Mouse (Mus musculus): ENCODE data around the gene Sept9. TPM values are rescaled to one million over a fixed set of nuclear protein-coding genes. Genes with fewer than 3 reads are reported as not detected.

Gene Sept9
- polyA plus RNA-seq, 1 experiment from 2014 or later: 96.5 TPM

DNA sequence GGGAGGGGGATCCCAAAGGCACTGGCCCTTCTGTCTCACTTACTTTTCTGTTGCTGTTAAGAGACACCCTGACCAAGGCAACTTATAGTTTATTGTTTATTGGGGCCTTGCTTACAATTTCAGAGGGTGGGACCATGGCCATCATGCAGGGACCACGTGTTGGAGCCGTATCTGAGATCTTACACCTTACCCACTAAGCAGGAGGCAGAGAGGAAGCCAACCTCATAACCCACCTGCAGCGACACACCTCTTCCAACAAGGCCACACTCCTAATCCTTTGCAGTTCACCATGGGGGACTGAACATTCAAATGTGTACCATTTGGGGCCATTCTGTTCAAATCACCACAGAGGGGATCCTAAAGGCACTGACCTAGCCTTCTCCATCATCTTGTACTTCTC, 46.4 kb downstream of the Sept9 start:
- no peak overlapping the region for H3K4me3 ChIP-seq (replicated peaks; ENCODE audit: low read length)
- WGBS: 76% methylated on average over 3 of the region's 3 CpGs
- no peak overlapping the region for H3K9ac ChIP-seq
- H3K9me3 ChIP-seq (ENCODE audit: control insufficient read depth, low read length): no peaks in the 10 kb centered on the region
- ATAC-seq (ENCODE audit: low FRiP score) (no peak), DNase-seq (ENCODE audit: low spot score) (no peak)
- peaks cover 17% of the 10 kb centered on the region for H3K4me1 ChIP-seq (replicated peaks; ENCODE audit: control insufficient read depth, insufficient read depth, low read length)
- H3K36me3 ChIP-seq (replicated peaks; ENCODE audit: control insufficient read depth, insufficient read depth): no peaks in the 10 kb centered on the region
- no peak overlapping the region for H3K27ac ChIP-seq
- no peaks in the 10 kb centered on the region for H3K27me3 ChIP-seq (ENCODE audit: control insufficient read depth, insufficient read depth, low read length)
- no peak overlapping the region for H3K4me2 ChIP-seq (replicated peaks)

DNA sequence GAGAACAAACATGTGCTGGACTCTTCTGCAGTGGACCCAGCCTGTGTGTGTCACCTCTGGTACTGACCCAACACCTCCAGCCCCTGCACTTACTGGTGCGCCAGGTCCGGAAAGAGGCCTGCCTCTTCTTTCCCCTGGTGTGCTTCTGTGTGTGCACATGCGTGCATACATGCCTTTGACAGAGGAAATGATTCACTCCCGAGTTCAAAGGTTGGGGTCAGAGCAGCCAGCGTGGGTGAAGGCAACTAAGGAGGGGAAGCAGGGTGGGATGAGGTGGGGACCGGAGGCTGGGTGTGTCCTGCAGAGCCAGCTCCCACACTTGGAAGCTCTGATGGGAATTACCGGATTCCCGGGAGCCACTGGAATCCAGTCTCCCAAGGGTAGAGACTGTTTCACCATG, 46.8 kb downstream of the Sept9 start:
- Histone ChIP-seq H3K9ac (no peak overlapping the region), H3K27ac (no peak overlapping the region), H3K4me2 (replicated peaks) (no peak overlapping the region), H3K4me3 (replicated peaks; ENCODE audit: low read length) (no peak overlapping the region), H3K4me1 (replicated peaks; ENCODE audit: control insufficient read depth, insufficient read depth, low read length) (peaks cover 17% of the 10 kb centered on the region), H3K9me3 (ENCODE audit: control insufficient read depth, low read length) (no peaks in the 10 kb centered on the region), H3K27me3 (ENCODE audit: control insufficient read depth, insufficient read depth, low read length) (no peaks in the 10 kb centered on the region), H3K36me3 (replicated peaks; ENCODE audit: control insufficient read depth, insufficient read depth) (no peaks in the 10 kb centered on the region)
- DNase-seq (ENCODE audit: low spot score) (no peak), ATAC-seq (ENCODE audit: low FRiP score) (no peak)
- WGBS: 80% methylated on average over 8 of the region's 8 CpGs

DNA sequence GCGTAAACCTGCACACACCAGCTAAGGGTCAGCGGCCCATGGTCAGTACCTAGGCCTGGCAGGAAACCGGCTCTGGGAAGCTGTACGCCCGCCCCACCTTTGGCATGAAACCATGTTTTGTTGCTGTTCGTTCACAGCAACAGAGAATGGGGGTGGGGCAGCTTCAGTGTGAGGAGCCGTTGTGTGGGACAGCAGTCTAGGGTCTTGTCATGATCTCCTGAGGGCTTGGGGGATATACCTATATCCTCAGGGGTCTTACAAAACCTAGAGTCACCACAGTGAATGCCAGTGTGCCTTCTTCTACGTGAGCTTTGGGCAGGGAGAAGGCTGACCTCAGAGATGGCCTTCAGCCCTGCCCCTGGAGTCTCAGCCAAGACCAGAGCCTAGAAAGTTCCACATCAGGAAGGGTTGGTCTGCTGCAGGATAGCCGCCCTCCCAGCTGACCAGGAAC, 47.5 kb downstream of the Sept9 start:
- H3K27me3 ChIP-seq (ENCODE audit: control insufficient read depth, insufficient read depth, low read length): no peaks in the 10 kb centered on the region
- WGBS: 82% methylated on average over 9 of the region's 9 CpGs
- no peaks in the 10 kb centered on the region for H3K36me3 ChIP-seq (replicated peaks; ENCODE audit: control insufficient read depth, insufficient read depth)
- H3K9ac ChIP-seq: no peak overlapping the region
- no peak overlapping the region for H3K4me3 ChIP-seq (replicated peaks; ENCODE audit: low read length)
- peaks cover 17% of the 10 kb centered on the region for H3K4me1 ChIP-seq (replicated peaks; ENCODE audit: control insufficient read depth, insufficient read depth, low read length)
- DNase-seq (ENCODE audit: low spot score): no peak
- H3K27ac ChIP-seq: no peak overlapping the region
- ATAC-seq (ENCODE audit: low FRiP score): no peak
- no peak overlapping the region for H3K4me2 ChIP-seq (replicated peaks)
- no peaks in the 10 kb centered on the region for H3K9me3 ChIP-seq (ENCODE audit: control insufficient read depth, low read length)

DNA sequence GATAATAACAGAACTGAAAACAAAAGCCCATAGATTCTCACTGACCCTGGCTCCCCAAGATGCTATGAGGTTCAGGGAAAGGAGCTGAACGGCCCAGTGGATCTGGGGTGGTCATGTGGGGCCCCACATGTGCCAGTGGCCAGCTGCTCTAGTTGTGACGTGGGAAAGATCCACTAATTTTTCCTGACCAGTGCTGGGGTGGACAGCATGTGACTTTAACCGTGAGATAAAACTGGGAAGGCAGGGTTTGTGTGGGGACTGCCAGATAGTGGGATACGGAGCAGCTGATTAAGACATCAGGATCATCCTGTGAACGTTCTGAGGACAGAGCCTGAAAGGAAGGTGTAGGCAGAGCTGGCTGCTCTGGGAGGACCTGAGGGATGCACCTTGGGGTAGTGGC, 48.1 kb downstream of the Sept9 start:
- WGBS: 62% methylated on average over 5 of the region's 5 CpGs
- no peak overlapping the region for H3K27ac ChIP-seq
- H3K9ac ChIP-seq: no peak overlapping the region
- H3K4me1 ChIP-seq (replicated peaks; ENCODE audit: control insufficient read depth, insufficient read depth, low read length): peaks cover 17% of the 10 kb centered on the region
- DNase-seq (ENCODE audit: low spot score): no peak
- H3K36me3 ChIP-seq (replicated peaks; ENCODE audit: control insufficient read depth, insufficient read depth): no peaks in the 10 kb centered on the region
- no peak overlapping the region for H3K4me3 ChIP-seq (replicated peaks; ENCODE audit: low read length)
- no peaks in the 10 kb centered on the region for H3K9me3 ChIP-seq (ENCODE audit: control insufficient read depth, low read length)
- H3K4me2 ChIP-seq (replicated peaks): no peak overlapping the region
- no peaks in the 10 kb centered on the region for H3K27me3 ChIP-seq (ENCODE audit: control insufficient read depth, insufficient read depth, low read length)
- ATAC-seq (ENCODE audit: low FRiP score): no peak

DNA sequence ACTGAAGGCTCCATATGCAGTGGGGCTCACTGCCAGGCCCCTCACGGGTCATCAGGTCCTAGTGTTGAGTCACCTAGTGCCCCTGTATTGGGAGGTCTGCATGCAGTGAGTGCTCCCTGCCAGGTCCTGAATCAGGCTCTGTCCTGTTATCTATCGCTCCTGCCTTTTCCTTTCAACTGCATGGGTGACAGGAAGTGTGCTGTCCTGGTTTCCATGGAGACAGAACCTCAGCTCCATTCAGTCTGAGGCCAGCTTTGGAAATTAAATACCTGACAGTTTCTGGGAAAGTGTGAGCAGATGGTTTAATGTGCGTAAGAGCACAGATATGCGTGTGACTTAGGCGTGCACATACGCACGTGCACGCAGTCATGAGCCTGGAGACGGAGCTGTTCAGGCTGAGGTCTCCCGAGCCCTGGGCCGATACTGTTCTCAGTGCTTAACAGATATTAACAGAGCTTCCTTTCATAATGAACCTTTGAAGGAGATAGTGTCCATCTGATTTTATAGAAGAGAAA, 49.3 kb downstream of the Sept9 start:
- ATAC-seq (ENCODE audit: low FRiP score): peak; percentile 51; the same call in 1 of the 2 replicates
- Histone ChIP-seq H3K4me1 (replicated peaks; ENCODE audit: control insufficient read depth, insufficient read depth, low read length) (peaks cover 17% of the 10 kb centered on the region), H3K4me2 (replicated peaks) (no peak overlapping the region), H3K4me3 (replicated peaks; ENCODE audit: low read length) (no peak overlapping the region), H3K36me3 (replicated peaks; ENCODE audit: control insufficient read depth, insufficient read depth) (no peaks in the 10 kb centered on the region), H3K27ac (peak overlapping the region; percentile 60), H3K9me3 (ENCODE audit: control insufficient read depth, low read length) (no peaks in the 10 kb centered on the region), H3K27me3 (ENCODE audit: control insufficient read depth, insufficient read depth, low read length) (no peaks in the 10 kb centered on the region), H3K9ac (peak overlapping the region; percentile 21; the same call in 1 of the 2 replicates)
- WGBS: 23% methylated on average over 11 of the region's 11 CpGs
- no peak for DNase-seq (ENCODE audit: low spot score)

DNA sequence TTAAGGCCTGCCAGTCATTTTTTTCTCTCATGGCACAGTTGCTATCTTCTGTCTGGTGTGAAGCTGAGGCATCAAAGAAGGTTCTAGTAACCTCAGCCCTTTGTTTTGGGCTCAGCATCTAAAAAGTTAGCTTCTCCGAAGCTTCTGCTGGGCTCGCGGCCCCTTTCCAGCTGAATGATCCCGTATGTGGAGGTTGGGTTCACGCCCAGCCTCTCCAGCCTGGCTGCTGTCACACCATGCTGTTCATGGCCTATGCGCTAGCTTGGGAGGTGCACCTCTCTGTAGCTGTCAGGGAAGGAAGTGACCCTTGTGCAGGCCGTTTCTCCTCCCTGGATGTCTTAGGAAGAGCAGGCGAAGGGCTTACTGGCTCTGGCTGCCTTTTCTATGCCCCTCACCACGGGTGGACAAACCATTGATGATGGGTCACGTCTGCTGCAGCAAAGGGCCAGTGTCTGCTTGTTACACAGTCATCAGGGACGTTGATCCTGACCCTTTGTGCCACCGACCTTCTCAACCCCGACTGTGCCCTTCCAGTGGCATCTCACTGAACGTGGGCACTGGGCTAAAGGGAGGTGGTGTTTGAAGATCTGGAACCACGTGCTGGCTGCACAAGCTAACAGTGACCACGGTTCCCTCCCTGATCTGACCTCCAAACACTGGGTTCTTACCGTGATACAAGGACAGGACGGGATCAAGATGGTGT, 50.0 kb downstream of the Sept9 start:
- no peaks in the 10 kb centered on the region for H3K9me3 ChIP-seq (ENCODE audit: control insufficient read depth, low read length)
- peak overlapping the region; percentile 60 for H3K27ac ChIP-seq
- no peak overlapping the region for H3K4me2 ChIP-seq (replicated peaks)
- WGBS: 64% methylated on average over 18 of the region's 18 CpGs
- H3K4me1 ChIP-seq (replicated peaks; ENCODE audit: control insufficient read depth, insufficient read depth, low read length): peaks cover 17% of the 10 kb centered on the region
- no peaks in the 10 kb centered on the region for H3K27me3 ChIP-seq (ENCODE audit: control insufficient read depth, insufficient read depth, low read length)
- peak overlapping the region; percentile 21; the same call in 1 of the 2 replicates for H3K9ac ChIP-seq
- DNase-seq (ENCODE audit: low spot score) (no peak), ATAC-seq (ENCODE audit: low FRiP score) (no peak)
- H3K4me3 ChIP-seq (replicated peaks; ENCODE audit: low read length): no peak overlapping the region
- H3K36me3 ChIP-seq (replicated peaks; ENCODE audit: control insufficient read depth, insufficient read depth): no peaks in the 10 kb centered on the region

DNA sequence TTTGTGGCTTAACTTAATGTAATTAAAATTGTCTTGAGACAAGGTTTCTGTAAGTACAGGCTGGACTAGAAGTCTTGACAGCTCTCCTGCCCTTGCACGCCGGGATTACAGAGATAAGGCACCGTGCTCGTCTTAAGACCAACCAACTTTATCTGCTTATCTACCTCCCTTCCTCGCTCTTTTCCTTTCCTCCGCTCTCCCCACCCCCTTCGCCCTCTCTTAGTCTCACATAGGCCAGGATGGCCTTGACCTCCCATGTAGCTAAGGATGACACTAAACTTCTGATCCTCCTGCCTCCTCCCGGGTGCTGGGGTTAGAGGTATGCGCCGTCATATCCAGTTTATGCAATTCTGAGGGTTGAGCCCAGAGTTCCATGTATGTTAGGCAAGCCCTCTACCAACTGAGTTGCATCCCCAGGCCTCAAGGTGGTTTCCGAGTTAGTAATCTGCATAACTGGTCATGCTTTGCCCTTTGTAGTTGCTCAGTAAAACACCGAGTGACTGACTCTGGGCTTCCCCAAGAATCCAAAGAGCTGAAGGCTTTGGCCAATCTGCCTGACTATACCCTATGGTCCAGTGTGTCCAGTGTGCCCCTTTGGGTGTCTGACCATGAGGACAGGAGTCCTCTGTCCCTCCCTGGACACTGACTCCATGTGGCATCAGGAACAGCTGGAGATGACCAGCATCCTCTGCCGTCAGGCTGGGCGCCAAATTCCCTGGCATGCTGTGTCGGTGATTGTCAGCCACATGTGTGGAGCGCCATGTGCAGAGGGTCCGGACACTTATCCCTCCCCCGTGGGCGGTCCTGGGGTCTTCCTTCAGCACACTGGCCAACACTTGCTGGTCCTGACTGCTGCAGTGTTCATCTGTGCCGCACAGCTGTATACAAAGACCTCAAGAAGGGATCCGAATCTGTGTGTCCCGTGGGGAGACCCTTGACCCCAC, 50.8 kb downstream of the Sept9 start:
- H3K4me3 ChIP-seq (replicated peaks; ENCODE audit: low read length): no peak overlapping the region
- ATAC-seq (ENCODE audit: low FRiP score): no peak
- no peaks in the 10 kb centered on the region for H3K36me3 ChIP-seq (replicated peaks; ENCODE audit: control insufficient read depth, insufficient read depth)
- no peak overlapping the region for H3K27ac ChIP-seq
- H3K4me1 ChIP-seq (replicated peaks; ENCODE audit: control insufficient read depth, insufficient read depth, low read length): peaks cover 17% of the 10 kb centered on the region
- H3K27me3 ChIP-seq (ENCODE audit: control insufficient read depth, insufficient read depth, low read length): no peaks in the 10 kb centered on the region
- H3K9me3 ChIP-seq (ENCODE audit: control insufficient read depth, low read length): no peaks in the 10 kb centered on the region
- no peak for DNase-seq (ENCODE audit: low spot score)
- no peak overlapping the region for H3K4me2 ChIP-seq (replicated peaks)
- no peak overlapping the region for H3K9ac ChIP-seq
- WGBS: 89% methylated on average over 22 of the region's 22 CpGs

DNA sequence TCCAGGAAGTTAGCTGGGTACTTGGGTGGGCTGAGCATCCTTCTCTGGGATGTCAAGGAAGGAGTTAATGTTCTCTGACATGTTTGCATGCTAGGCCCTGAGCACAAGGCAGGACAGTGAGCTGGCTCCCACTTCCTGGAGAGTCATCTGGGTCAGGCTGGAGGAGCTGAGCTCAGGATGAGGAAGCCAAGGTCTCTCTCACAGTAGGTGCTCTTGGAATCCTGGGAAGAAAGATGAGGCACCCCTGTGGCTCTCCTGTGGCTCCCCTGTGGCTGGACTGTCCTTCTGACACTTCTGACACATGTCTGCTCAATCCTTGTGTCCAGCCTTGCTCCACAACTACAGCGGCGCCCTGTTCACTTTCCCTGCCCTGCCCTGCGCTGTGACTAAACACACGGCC, 52.3 kb downstream of the Sept9 start:
- 80% methylated on average over 4 of the region's 4 CpGs for WGBS
- Histone ChIP-seq H3K4me3 (replicated peaks; ENCODE audit: low read length) (no peak overlapping the region), H3K36me3 (replicated peaks; ENCODE audit: control insufficient read depth, insufficient read depth) (no peaks in the 10 kb centered on the region), H3K27ac (no peak overlapping the region), H3K27me3 (ENCODE audit: control insufficient read depth, insufficient read depth, low read length) (no peaks in the 10 kb centered on the region), H3K4me1 (replicated peaks; ENCODE audit: control insufficient read depth, insufficient read depth, low read length) (peaks cover 17% of the 10 kb centered on the region), H3K9ac (no peak overlapping the region), H3K4me2 (replicated peaks) (no peak overlapping the region), H3K9me3 (ENCODE audit: control insufficient read depth, low read length) (no peaks in the 10 kb centered on the region)
- ATAC-seq (ENCODE audit: low FRiP score) (no peak), DNase-seq (ENCODE audit: low spot score) (no peak)

DNA sequence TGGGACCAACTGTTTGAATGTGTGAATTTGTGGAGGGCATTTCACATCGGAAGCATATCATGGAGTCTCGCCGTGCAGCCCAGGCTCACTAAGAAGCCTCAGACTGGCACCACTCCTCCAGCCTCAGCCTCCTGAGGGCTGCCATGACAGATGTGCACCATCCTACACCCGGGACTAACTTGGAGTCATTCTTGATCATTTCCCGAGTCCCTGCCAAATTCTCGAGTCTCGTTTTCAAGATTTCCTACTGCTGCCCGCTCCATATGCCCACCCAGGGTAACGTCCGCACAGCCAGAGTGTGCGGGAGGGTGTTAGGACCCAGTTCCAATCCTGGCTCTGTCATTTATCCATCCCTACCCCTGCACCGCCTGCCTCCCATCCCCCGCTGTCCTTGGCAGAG, 53.4 kb downstream of the Sept9 start:
- ATAC-seq (ENCODE audit: low FRiP score) (no peak), DNase-seq (ENCODE audit: low spot score) (no peak)
- Histone ChIP-seq H3K27me3 (ENCODE audit: control insufficient read depth, insufficient read depth, low read length) (no peaks in the 10 kb centered on the region), H3K36me3 (replicated peaks; ENCODE audit: control insufficient read depth, insufficient read depth) (no peaks in the 10 kb centered on the region), H3K27ac (no peak overlapping the region), H3K9ac (no peak overlapping the region), H3K9me3 (ENCODE audit: control insufficient read depth, low read length) (no peaks in the 10 kb centered on the region), H3K4me3 (replicated peaks; ENCODE audit: low read length) (no peak overlapping the region), H3K4me1 (replicated peaks; ENCODE audit: control insufficient read depth, insufficient read depth, low read length) (peaks cover 17% of the 10 kb centered on the region), H3K4me2 (replicated peaks) (no peak overlapping the region)
- WGBS: 77% methylated on average over 13 of the region's 13 CpGs

Data from hindbrain, embryonic 14.5 days (tissue).